Mouse (Mus musculus): ENCODE measurements at regions not wholly inside any gene's neighbourhood (a gene's known extent, or its start where the extent isn't known, plus 50 kb on each side); places are given as distances from the start of the nearest gene placed in this dataset.

GRCm38 (mm10) chr13:83716711-83717171, 212.9 kb downstream of the Mef2c start:
- DNase-seq (ENCODE audit: low spot score): peak; percentile 74
- 2% methylated on average over 8 of the region's 8 CpGs for WGBS
- Histone ChIP-seq H3K4me2 (ENCODE audit: low read depth, low read length, severe bottlenecking) (peak overlapping the region; percentile 75), H3K9ac (ENCODE audit: low read length) (peak overlapping the region; percentile 100), H3K4me1 (replicated peaks; ENCODE audit: control insufficient read depth, insufficient read depth, low read length) (peaks cover 8% of the 10 kb centered on the region; the same call in 1 of the 2 replicates), H3K36me3 (ENCODE audit: control insufficient read depth, insufficient read depth, low read length) (no peaks in the 10 kb centered on the region), H3K27ac (ENCODE audit: low read depth, low read length) (peak overlapping the region; percentile 100), H3K27me3 (ENCODE audit: control insufficient read depth, insufficient read depth, low read length) (peaks cover 8% of the 10 kb centered on the region; the same call in 1 of the 2 replicates), H3K4me3 (ENCODE audit: low read depth, low read length) (peak overlapping the region; percentile 85), H3K9me3 (ENCODE audit: control insufficient read depth, low read length) (no peaks in the 10 kb centered on the region)
- no peak for ATAC-seq (replicated peaks; ENCODE audit: low FRiP score)

GRCm38 (mm10) chr13:83717686-83718210, 213.9 kb downstream of the Mef2c start:
- H3K9ac ChIP-seq (ENCODE audit: low read length): peak overlapping the region; percentile 100
- H3K36me3 ChIP-seq (ENCODE audit: control insufficient read depth, insufficient read depth, low read length): no peaks in the 10 kb centered on the region
- no peaks in the 10 kb centered on the region for H3K9me3 ChIP-seq (ENCODE audit: control insufficient read depth, low read length)
- peak overlapping the region; percentile 100 for H3K27ac ChIP-seq (ENCODE audit: low read depth, low read length)
- H3K4me2 ChIP-seq (ENCODE audit: low read depth, low read length, severe bottlenecking): peak overlapping the region; percentile 75
- H3K27me3 ChIP-seq (ENCODE audit: control insufficient read depth, insufficient read depth, low read length): peaks cover 7% of the 10 kb centered on the region; the same call in 1 of the 2 replicates
- H3K4me1 ChIP-seq (replicated peaks; ENCODE audit: control insufficient read depth, insufficient read depth, low read length): peaks cover 8% of the 10 kb centered on the region; the same call in 1 of the 2 replicates
- ATAC-seq (replicated peaks; ENCODE audit: low FRiP score): no peak
- peak overlapping the region; percentile 85 for H3K4me3 ChIP-seq (ENCODE audit: low read depth, low read length)
- WGBS: 4% methylated on average over 4 of the region's 4 CpGs
- no peak for DNase-seq (ENCODE audit: low spot score)

GRCm38 (mm10) chr13:83718431-83719410, 214.9 kb downstream of the Mef2c start:
- Histone ChIP-seq H3K4me3 (ENCODE audit: low read depth, low read length) (peak overlapping the region; percentile 85), H3K27ac (ENCODE audit: low read depth, low read length) (peak overlapping the region; percentile 100), H3K9me3 (ENCODE audit: control insufficient read depth, low read length) (no peaks in the 10 kb centered on the region), H3K4me1 (replicated peaks; ENCODE audit: control insufficient read depth, insufficient read depth, low read length) (peaks cover 6% of the 10 kb centered on the region; the same call in 1 of the 2 replicates), H3K9ac (ENCODE audit: low read length) (peak overlapping the region; percentile 100), H3K36me3 (ENCODE audit: control insufficient read depth, insufficient read depth, low read length) (no peaks in the 10 kb centered on the region), H3K4me2 (ENCODE audit: low read depth, low read length, severe bottlenecking) (peak overlapping the region; percentile 75), H3K27me3 (ENCODE audit: control insufficient read depth, insufficient read depth, low read length) (peaks cover 5% of the 10 kb centered on the region; the same call in 1 of the 2 replicates)
- DNase-seq (ENCODE audit: low spot score) (peak; percentile 57), ATAC-seq (replicated peaks; ENCODE audit: low FRiP score) (no peak)
- WGBS: 3% methylated on average over 10 of the region's 10 CpGs

- H3K9ac ChIP-seq (ENCODE audit: low read length): peak overlapping the region; percentile 100
- peak overlapping the region; percentile 85 for H3K4me3 ChIP-seq (ENCODE audit: low read depth, low read length)
- peaks cover 5% of the 10 kb centered on the region; the same call in 1 of the 2 replicates for H3K27me3 ChIP-seq (ENCODE audit: control insufficient read depth, insufficient read depth, low read length)
- DNase-seq (ENCODE audit: low spot score): peak; percentile 60
- H3K36me3 ChIP-seq (ENCODE audit: control insufficient read depth, insufficient read depth, low read length): no peaks in the 10 kb centered on the region
- H3K9me3 ChIP-seq (ENCODE audit: control insufficient read depth, low read length): no peaks in the 10 kb centered on the region
- 0 out of 2 replicates have a peak, but pooled peaks cover 1% of the 10 kb centered on the region for H3K4me1 ChIP-seq (replicated peaks; ENCODE audit: control insufficient read depth, insufficient read depth, low read length)
- H3K27ac ChIP-seq (ENCODE audit: low read depth, low read length): peak overlapping the region; percentile 100
- no peak for ATAC-seq (replicated peaks; ENCODE audit: low FRiP score)
- H3K4me2 ChIP-seq (ENCODE audit: low read depth, low read length, severe bottlenecking): peak overlapping the region; percentile 75
- 1% methylated on average over 24 of the region's 24 CpGs for WGBS
Observed at GRCm38 (mm10) chr13:83719635-83720291, 215.9 kb downstream of the Mef2c start.

- H3K36me3 ChIP-seq (ENCODE audit: control insufficient read depth, insufficient read depth, low read length): no peaks in the 10 kb centered on the region
- peak; percentile 54 for DNase-seq (ENCODE audit: low spot score)
- H3K27ac ChIP-seq (ENCODE audit: low read depth, low read length): peak overlapping the region; percentile 100
- H3K4me3 ChIP-seq (ENCODE audit: low read depth, low read length): peak overlapping the region; percentile 85
- H3K4me1 ChIP-seq (replicated peaks; ENCODE audit: control insufficient read depth, insufficient read depth, low read length): 0 out of 2 replicates have a peak, but pooled peaks cover 1% of the 10 kb centered on the region
- H3K27me3 ChIP-seq (ENCODE audit: control insufficient read depth, insufficient read depth, low read length): peaks cover 5% of the 10 kb centered on the region; the same call in 1 of the 2 replicates
- H3K4me2 ChIP-seq (ENCODE audit: low read depth, low read length, severe bottlenecking): peak overlapping the region; percentile 75
- WGBS: 1% methylated on average over 12 of the region's 12 CpGs
- peak overlapping the region; percentile 100 for H3K9ac ChIP-seq (ENCODE audit: low read length)
- no peaks in the 10 kb centered on the region for H3K9me3 ChIP-seq (ENCODE audit: control insufficient read depth, low read length)
- no peak for ATAC-seq (replicated peaks; ENCODE audit: low FRiP score)
Observed at GRCm38 (mm10) chr13:83720352-83720751, 216.5 kb downstream of the Mef2c start.

- Histone ChIP-seq H3K36me3 (ENCODE audit: control insufficient read depth, insufficient read depth, low read length) (no peaks in the 10 kb centered on the region), H3K4me3 (ENCODE audit: low read depth, low read length) (peak overlapping the region; percentile 85), H3K4me1 (replicated peaks; ENCODE audit: control insufficient read depth, insufficient read depth, low read length) (no peaks in the 10 kb centered on the region), H3K27ac (ENCODE audit: low read depth, low read length) (peak overlapping the region; percentile 100), H3K9ac (ENCODE audit: low read length) (peak overlapping the region; percentile 100), H3K27me3 (ENCODE audit: control insufficient read depth, insufficient read depth, low read length) (peaks cover 5% of the 10 kb centered on the region; the same call in 1 of the 2 replicates), H3K4me2 (ENCODE audit: low read depth, low read length, severe bottlenecking) (peak overlapping the region; percentile 75), H3K9me3 (ENCODE audit: control insufficient read depth, low read length) (no peaks in the 10 kb centered on the region)
- DNase-seq (ENCODE audit: low spot score): peak; percentile 92
- peak; percentile 85 for ATAC-seq (replicated peaks; ENCODE audit: low FRiP score)
- under 1% methylated on average over 28 of the region's 30 CpGs for WGBS
Observed at GRCm38 (mm10) chr13:83720883-83721371, 217.1 kb downstream of the Mef2c start.

- peak overlapping the region; percentile 75 for H3K4me2 ChIP-seq (ENCODE audit: low read depth, low read length, severe bottlenecking)
- under 1% methylated on average over 14 of the region's 14 CpGs for whole genome bisulfite sequencing
- peaks cover 5% of the 10 kb centered on the region; the same call in 1 of the 2 replicates for H3K27me3 ChIP-seq (ENCODE audit: control insufficient read depth, insufficient read depth, low read length)
Observed at GRCm38 (mm10) chr13:83721563-83721962, 217.7 kb downstream of the Mef2c start.

GRCm38 (mm10) chr13:83722241-83722640, 218.4 kb downstream of the Mef2c start:
- Histone ChIP-seq H3K36me3 (ENCODE audit: control insufficient read depth, insufficient read depth, low read length) (no peaks in the 10 kb centered on the region), H3K4me2 (ENCODE audit: low read depth, low read length, severe bottlenecking) (peak overlapping the region; percentile 75), H3K4me1 (replicated peaks; ENCODE audit: control insufficient read depth, insufficient read depth, low read length) (no peaks in the 10 kb centered on the region), H3K4me3 (ENCODE audit: low read depth, low read length) (peak overlapping the region; percentile 85), H3K27ac (ENCODE audit: low read depth, low read length) (peak overlapping the region; percentile 100), H3K27me3 (ENCODE audit: control insufficient read depth, insufficient read depth, low read length) (peaks cover 2% of the 10 kb centered on the region; the same call in 1 of the 2 replicates), H3K9ac (ENCODE audit: low read length) (peak overlapping the region; percentile 100), H3K9me3 (ENCODE audit: control insufficient read depth, low read length) (no peaks in the 10 kb centered on the region)
- DNase-seq (ENCODE audit: low spot score) (peak; percentile 78), ATAC-seq (replicated peaks; ENCODE audit: low FRiP score) (no peak)
- WGBS: 2% methylated on average over 7 of the region's 7 CpGs

More at GRCm38 (mm10) chr13:83721563-83721962, 217.7 kb downstream of the Mef2c start:
- H3K36me3 ChIP-seq (ENCODE audit: control insufficient read depth, insufficient read depth, low read length): no peaks in the 10 kb centered on the region
- H3K9ac ChIP-seq (ENCODE audit: low read length): peak overlapping the region; percentile 100
- H3K9me3 ChIP-seq (ENCODE audit: control insufficient read depth, low read length): no peaks in the 10 kb centered on the region
- H3K4me3 ChIP-seq (ENCODE audit: low read depth, low read length): peak overlapping the region; percentile 85
- ATAC-seq (replicated peaks; ENCODE audit: low FRiP score) (peak; percentile 32), DNase-seq (ENCODE audit: low spot score) (peak; percentile 80)
- peak overlapping the region; percentile 100 for H3K27ac ChIP-seq (ENCODE audit: low read depth, low read length)
- H3K4me1 ChIP-seq (replicated peaks; ENCODE audit: control insufficient read depth, insufficient read depth, low read length): no peaks in the 10 kb centered on the region
